Mouse (Mus musculus): Measurements from ENCODE around the gene Ahnak. TPM values are rescaled to one million over a fixed set of nuclear protein-coding genes. Genes with fewer than 3 reads are reported as not detected.

Gene Ahnak
- 372 and 397 TPM in 2 replicates for total RNA-seq (2015)
- 659 and 727 TPM in 2 replicates for total RNA-seq (2017)

DNA sequence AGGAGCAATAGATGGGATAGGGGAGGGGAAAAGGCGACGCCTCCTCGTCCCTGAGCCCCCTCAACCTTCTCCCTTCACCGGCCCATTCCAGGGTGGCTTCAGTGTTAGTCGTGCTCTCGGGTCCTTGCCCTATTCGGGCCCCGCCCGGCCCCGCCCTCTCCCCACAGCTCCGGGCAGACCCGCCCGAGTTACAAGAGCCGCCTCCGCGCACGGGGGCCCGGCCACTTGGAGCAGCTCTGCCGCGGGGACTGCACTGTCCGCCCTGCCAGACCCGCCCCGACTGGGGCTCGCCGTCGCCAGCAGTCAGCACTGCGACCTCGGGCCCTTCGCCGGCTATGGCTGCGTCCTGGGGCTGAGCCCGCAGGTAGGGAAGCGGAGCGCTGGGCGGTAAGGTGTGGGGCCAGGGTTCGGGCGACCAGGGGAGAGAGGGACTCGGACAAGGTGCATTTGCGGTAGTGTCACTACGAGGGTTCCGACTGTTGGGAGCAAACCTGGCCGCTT lies at the start of gene Ahnak:
Ahnak (plus strand) TSS at position 219 of the 501 bp plus-strand sequence.
- ATAC-seq (ENCODE audit: poor library complexity, severe bottlenecking) = peak; percentile 36

DNA sequence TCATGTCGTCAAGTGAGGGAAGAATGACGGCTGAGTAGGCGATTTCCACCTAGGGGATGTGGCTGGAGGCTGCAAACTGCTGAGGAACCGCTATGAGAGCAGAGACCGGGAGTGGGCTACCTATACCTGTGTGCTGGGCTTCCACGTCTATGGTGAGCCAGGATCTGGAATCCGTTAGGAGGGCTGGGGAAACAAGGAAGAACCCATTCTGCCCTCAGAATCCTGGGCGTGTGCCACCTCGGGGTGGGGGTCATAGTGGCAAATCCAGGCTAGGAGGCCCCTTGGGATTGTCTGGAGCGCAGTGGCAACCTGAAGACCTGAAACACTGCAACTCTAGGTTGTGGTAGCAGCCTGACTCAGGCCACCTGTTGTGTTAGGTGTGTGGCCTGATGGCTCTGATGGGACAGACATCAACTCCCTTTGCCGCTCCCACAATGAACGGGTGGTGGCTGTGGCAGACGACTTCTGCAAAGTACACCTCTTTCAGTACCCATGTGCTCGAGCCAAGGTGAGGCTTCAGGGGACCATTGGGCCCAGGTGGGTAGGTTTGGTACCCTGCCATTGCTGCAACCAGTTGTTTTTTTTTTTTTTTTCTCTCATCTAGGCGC lies 48.5 kb upstream of the Ahnak start:
- ATAC-seq (ENCODE audit: poor library complexity, severe bottlenecking) = no peak

DNA sequence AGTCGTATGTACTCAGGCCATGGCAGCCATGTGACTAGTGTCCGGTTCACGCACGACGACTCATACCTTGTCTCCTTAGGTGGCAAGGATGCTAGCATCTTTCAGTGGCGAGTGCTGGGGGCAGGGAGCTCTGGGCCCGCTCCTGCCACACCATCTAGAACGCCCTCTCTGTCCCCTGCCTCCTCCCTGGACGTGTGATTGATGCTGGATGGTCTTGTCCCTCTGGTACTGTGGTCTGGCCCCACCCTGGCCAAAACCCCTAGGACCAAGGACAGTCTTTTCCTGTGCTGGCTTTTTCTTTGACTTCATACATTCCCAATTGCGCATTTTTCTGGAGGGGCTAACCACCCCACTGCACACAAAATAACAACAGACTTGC lies 48.0 kb upstream of the Ahnak start:
- no peak for ATAC-seq (ENCODE audit: poor library complexity, severe bottlenecking)

DNA sequence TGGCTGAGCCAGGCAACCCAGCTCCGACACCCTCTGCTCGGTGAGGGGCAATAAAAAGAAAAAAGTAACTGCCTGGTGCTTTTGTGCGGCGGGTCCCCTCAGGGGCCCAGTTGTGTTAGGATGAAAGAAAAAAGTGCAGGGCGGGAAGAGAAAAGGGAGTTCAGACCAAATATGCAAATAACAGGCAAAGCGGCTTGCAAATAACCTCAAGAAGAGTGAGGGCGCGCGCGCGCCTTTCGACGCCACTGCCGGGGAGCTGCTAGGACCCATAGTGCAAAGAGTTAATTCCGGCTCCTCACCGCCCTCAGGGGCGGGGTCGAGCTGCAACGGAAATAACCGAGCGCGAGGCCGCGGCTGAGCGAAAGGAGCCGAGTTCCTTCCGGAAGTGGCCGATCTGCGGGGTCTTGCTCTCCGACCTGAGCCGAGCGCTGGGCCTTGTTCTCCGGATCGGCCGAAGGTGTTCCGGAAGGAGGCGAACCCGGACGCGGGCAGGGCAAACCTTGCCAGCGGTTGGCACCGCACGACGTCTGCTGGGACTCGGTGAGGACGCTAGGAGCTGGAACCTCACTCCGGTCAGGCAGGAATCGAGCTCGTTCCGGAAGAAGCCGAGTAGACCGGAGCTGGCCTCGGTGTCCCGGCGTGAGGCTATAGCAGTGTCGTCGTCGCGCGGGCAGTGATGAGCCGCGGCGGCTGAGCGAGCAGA lies 47.4 kb upstream of the Ahnak start, which contains the start of gene Mta2:
Mta2 (plus strand) TSS at position 361 of the 703 bp plus-strand sequence.
- peak; percentile 92 for ATAC-seq (ENCODE audit: poor library complexity, severe bottlenecking)

DNA sequence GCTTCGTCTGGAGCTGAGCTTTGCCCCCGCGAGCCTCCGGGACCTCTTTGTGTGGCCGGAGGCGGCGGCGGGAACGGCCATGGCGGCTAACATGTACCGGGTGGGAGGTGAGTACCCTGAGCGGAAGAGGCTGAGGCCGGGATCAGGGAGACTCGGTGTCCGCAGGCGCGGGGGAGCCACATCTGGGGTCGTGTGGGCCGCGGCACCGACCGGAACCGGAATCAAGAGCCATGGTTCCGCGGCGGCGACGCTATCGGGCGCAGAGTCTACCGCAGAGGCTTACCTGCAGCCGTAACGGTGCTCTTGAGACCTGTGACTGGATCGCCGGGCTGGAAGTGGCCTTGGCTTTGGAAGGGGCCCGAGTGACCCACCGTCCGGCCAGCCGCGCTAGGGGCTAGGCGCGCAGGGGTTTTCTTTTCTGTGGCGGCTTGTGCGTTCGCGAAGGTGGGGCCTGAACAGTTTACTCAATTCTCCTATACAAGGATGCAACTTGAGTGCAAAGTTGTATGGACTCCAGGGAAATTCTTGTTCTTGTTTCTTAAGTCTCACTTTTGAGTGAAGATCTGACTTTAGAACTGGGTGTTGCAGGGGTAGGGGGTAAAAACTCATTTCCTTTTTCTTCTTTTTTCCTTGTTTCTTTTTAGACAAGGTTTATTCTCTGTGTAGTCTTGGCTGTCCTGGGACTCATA lies 46.7 kb upstream of the Ahnak start:
- peak; percentile 23 for ATAC-seq (ENCODE audit: poor library complexity, severe bottlenecking)

DNA sequence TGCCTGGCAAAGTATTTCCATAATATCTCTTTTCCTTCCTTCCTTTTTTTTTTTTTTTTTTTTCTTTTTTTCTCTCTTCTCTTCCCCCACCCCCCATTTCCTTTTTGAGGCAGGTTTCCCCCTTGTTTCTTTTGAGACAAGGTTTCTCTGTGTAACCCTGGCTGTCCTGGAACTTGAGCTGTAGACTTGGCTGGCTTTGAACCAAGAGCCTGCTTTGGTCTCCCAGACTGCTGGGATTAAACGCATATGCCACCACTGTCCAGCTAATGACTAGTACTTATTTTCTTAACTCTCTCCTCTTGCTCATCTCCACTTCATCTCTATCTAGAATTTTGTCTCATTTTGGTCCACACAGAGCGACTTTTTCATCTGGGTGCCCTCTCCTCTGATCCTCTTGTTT lies 46.0 kb upstream of the Ahnak start:
- ATAC-seq (ENCODE audit: poor library complexity, severe bottlenecking) = no peak

DNA sequence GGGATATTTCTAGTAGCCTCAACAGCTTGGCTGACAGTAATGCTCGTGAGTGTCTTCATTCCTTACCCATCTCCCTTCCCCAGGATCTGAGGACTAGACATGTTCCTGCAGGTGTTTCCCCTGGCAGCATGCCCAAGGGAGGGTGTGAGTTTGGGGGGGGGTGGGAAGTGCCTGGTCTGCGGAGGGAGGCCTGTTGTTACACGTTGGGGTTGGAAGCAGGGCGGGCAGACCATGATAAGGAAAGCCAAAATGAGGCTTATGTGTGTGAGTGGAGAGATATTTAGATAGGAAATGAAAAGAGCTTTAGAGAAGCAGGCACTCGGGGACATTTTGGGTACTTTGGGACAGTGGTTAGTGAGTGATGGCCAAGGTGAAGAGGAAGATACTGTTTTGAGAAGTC lies 45.0 kb upstream of the Ahnak start:
- ATAC-seq (ENCODE audit: poor library complexity, severe bottlenecking) = no peak

DNA sequence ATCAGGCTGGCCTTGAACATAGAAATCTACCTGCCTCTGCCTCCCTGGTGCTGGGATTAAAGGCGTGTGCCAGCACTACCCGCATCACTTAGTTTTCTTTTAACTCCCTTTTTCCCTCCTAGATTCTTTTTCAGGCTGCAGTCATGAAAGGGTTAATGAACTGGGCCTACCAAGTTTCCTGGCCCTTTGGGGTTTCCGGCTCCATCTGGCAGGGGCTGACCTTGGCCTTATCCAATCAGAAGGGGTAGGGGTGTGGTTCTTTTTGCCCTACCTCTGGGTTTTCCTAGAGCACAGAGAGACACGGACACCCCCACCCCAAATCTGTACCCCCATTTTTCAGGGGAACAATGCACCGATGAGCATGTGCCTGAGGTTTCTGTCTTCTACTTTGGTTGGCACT lies 44.3 kb upstream of the Ahnak start:
- ATAC-seq (ENCODE audit: poor library complexity, severe bottlenecking) = no peak

DNA sequence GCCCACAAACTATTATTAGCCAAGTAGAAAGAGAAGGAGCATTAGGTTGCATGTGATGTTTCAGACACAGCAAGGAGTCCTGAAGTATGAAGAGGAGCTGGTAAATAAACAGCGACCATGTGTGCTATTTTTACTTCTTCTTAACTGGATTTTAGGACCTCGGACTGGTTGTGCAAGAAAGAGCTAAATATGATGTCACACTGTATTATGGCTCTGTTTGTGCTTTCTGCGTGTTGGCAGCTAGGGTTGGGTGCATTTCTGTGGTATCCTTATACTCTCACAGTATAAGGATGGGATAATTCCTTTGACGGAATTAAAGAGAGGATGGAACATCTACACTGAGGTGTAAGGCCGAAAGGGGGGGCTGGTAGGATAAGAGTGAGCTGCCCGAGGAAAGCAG lies 43.8 kb upstream of the Ahnak start:
- no peak for ATAC-seq (ENCODE audit: poor library complexity, severe bottlenecking)

DNA sequence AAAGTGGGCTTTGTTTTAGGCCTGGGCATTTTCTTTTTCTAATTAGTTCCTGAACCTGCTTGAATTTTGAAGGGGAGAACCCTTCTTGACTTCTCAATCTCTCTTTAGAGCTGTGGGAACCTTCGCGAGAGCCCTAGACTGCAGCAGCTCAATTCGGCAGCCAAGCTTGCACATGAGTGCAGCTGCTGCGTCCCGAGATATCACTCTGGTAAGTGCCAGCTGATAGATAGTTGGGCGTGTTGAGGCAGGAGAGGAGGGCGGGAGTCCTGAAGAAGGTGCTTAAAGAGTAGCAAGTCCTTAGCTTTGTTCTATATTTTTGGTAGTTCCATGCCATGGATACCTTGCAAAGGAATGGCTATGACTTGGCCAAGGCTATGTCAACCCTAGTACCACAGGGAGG lies 42.2 kb upstream of the Ahnak start:
- no peak for ATAC-seq (ENCODE audit: poor library complexity, severe bottlenecking)

DNA sequence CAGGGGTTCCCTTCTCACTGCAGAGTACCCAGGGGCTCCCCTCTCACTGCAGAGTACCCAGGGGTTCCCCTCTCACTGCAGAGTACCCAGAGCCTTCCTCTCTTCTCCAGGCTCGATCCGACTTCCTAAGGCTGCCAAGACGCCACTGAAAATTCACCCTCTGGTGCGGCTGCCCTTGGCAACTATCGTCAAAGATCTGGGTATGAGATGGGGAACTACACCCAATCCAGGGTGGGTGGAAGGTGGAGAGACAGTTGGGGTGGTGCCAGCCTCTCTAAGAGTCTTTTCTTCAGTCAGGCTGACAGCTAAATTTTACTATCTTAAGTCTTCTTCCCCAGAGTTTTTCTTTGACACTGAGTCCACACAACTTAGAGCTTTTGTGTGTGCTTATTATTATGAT lies 38.9 kb upstream of the Ahnak start:
- ATAC-seq (ENCODE audit: poor library complexity, severe bottlenecking) = no peak

DNA sequence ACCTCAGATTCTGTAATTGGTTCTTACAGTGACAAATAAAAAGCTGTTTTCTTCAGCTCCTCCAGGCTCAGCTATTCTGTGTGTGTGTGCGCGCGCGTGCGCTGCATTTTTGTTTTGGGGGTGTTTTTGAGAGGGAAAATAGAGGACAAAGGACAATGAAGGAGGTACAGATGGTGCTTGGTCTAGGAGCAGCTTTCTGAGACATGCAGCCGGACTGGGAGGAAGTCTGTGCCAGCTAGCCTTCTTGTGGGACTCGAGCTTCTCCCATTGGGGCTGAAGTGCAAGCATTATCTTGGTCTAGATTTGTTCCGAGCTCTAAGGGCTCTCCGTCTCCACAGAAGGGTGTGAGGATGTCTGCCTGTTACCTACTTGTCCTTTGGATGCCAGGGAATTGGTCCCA lies 36.8 kb upstream of the Ahnak start:
- no peak for ATAC-seq (ENCODE audit: poor library complexity, severe bottlenecking)

DNA sequence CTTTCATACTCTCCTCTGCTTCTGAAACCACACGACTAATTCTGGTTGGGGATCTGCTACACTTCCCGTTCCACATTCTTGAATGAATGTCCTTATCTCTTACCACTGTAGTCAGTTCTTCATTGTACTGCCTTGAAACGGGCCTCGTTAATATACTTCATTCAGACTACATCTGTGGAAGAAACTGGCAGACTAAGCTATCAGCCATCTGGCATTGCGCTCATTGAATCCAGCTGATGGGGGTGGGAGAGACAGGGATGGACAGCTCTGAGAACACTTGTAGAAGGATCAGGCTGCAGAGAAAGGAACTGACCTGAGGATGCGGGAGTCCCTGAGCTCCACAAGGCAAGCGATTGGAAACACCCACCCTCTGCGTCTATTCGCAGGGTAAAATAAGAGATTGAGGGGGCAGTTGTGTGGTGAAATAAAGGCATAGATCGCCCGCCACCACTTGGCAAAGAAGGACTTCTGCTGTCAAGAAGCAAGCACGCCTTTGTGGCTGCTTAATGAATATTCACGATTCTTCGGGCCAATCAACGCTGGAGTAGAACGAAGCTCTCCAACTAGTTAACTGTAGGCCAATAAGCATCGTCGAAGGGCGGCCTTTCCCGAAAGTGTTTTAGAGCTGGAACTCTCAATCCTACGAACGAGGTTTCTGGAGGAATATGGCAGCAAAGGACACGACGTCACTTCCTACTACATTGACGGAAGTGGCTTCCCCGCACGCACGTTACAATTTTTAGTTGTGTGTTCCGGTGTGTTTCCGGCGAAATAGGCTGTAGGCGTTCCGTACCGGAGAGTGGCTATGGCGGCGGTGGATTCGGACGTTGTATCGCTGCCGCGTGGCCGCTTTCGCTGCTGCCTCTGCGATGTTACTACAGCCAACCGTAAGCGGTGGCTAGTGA lies 35.7 kb upstream of the Ahnak start, which contains the start of gene Tut1:
Tut1 (plus strand) TSS at position 713 of the 905 bp plus-strand sequence.
- ATAC-seq (ENCODE audit: poor library complexity, severe bottlenecking) = peak; percentile 97

DNA sequence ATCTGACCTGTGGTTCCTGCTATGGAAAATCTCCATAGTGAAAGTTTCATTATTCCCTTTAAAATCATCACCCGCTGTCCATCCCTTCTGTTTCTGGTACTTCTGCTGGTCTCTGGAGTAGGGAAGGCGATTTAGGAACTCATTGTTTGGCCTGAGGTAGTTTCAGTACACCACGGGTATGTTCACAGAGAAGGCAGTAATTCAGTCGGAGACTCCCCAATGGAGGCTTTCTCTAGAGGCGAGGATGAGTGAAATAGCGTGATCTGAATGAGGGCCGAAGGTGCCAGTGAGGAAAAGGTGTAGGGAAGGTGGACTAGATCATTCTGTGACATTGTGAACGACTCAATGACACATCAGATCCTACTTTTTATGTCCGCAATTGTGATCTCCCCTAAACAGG lies 34.9 kb upstream of the Ahnak start:
- ATAC-seq (ENCODE audit: poor library complexity, severe bottlenecking) = no peak

DNA sequence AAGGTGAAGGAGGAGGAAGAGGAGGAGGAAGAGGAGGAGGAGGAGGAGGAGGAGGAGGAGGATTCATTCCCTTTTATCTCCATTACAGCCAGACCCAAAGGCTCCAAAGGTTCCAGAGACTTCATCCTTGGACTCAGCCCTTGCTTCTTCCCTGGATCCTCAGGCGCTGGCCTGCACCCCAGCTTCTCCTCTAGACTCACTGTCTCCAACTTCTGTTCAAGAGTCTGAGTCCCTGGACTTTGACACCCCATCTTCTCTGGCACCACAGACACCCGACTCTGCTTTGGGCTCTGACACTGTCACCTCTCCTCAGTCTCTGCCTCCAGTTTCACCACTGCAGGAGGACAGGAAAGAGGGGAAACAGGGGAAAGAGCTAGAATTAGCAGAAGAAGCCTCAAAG lies 26.8 kb upstream of the Ahnak start:
- ATAC-seq (ENCODE audit: poor library complexity, severe bottlenecking) = no peak

DNA sequence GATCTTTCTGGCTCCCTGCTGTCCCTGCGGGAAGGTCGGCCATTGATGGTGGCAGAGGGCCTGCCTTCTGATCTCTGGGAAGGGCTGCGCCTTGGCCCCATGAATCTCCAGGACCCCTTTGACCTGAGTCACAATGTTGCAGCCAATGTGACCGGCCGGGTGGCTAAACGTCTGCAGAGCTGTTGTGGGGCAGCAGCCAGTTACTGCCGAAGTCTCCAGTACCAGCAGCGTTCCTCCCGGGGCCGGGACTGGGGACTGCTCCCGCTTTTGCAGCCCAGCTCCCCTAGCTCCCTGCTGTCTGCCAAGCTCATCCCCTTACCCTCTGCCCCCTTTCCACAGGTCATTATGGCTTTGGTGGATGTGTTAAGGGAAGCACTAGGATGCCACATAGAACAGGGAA lies 24.0 kb upstream of the Ahnak start:
- ATAC-seq (ENCODE audit: poor library complexity, severe bottlenecking) = no peak

DNA sequence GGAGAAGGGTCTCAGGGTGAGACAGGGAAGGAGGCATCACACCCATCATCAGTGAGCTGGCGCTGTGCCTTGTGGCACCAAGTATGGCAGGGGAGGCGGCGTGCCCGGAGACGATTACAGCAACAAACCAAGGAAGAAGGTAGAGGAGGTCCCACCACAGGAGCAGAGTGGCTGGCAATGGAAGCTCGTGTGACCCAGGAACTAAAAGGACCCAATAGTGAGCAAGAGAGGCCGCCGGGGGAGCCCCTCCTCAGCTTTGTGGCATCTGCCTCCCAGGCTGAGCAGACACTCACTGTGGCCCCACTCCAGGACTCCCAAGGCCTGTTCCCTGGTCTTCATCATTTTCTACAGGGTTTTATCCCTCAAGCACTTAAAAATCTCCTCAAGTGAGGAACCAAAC lies 23.3 kb upstream of the Ahnak start:
- no peak for ATAC-seq (ENCODE audit: poor library complexity, severe bottlenecking)

DNA sequence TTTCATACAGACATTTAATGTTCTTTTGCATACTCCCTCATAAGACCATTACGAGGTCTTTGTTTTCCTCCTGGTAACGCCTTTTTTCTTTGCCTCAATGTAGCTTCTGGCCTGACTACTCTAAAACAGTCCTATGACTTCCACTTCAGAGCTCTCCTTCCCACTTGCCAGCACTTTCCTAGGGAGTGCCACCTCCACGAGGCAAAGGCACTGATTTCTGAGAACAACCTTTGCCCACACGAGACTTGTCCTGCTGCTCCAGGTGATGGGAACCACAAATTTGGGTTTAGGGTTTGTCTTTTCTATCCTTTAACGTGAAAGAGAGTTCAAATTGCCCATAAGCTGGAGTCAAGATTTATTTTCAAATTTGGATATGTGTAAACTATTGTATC lies 22.9 kb upstream of the Ahnak start:
- ATAC-seq (ENCODE audit: poor library complexity, severe bottlenecking) = no peak

DNA sequence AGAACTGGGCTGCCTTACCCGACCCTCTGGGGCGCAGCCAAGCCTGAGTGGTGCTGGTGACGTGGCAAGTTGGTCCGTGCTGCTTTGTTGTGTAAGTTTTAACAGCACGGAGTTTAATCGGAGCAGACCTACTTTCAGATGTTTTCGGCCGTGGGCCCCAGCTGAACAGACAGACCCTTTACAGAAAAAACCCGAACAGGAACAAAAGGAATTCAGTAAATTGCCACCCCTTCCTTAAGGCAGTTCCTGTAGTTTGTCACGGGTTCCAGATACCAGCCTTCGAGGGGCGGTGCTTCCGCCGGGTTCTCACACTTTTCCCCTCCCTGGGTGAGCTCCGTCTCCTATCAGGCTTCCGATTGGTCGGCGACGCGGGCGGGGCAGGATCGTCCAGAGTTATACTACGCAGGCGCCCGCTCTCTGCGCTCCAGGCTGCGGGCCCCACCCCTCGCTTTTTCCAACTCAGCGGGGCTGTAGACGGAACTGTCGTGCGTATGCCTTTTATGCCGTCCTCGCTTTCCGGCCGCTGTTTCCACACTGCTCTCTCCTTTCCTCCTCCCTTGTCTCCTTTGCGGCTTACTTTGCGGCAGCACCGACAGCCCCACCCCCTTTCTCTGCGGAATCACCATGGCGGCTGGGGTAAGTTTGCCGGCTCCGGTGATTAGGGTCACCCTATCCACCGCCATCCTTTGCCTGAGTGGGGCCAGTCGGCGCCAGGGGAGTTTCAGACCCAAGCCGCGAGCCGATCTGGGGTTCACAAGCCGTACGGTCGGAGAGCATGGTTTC lies 22.3 kb upstream of the Ahnak start, which contains the start of gene Eef1g:
Eef1g (plus strand) TSS at position 452 of the 783 bp plus-strand sequence.
- peak; percentile 96 for ATAC-seq (ENCODE audit: poor library complexity, severe bottlenecking)

DNA sequence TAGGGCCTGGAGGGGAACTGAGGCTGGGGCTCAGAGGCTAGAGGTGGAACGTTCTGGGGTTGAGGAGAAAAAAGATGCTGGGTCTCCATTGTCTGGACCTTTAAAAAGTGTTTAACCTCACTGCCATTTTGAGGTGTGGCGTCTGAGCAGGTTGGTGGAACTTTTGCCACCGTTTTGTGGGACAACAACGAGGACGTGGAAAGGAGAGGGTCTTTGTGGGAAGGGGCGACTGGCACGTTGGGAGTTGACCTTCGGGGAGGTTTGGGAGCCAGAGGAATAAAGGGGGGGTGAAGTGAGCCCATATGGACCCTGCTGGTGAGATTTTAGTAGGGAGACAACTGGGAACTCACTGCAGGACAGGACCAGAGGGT lies 21.7 kb upstream of the Ahnak start:
- ATAC-seq (ENCODE audit: poor library complexity, severe bottlenecking) = no peak
